Mouse (Mus musculus) liver, embryonic 11.5 days (tissue): ENCODE measurements at regions not wholly inside any gene's neighbourhood (a gene's known extent, or its start where the extent isn't known, plus 50 kb on each side); places are given as distances from the start of the nearest gene placed in this dataset.

Experiments
- ATAC-seq: fragments of 200-750 bp; cut with Nextera tagmentation; replicated peaks from 2 replicates; pipeline ENCODE4 v1.8.0; 2017; ENCODE audit warnings: moderate number of reproducible peaks, mild to moderate bottlenecking, moderate TSS enrichment, moderate library complexity; ENCODE audit not compliant: low FRiP score
- DNase-seq: peaks from one replicate; pipeline ENCODE4 v3.0.0-alpha.2; 2017; ENCODE audit warnings: low spot score
- H3K27ac ChIP-seq: fragments of 300-500 bp; sonication (generic); 2 replicates; pipeline ENCODE4 v1.5.1; 2014; ENCODE audit warnings: mild to moderate bottlenecking, low read depth, low read length, control low read depth
- H3K27me3 ChIP-seq: fragments of 300-500 bp; sonication (generic); replicated peaks from 2 replicates; pipeline ENCODE4 v1.6.1; 2014; ENCODE audit warnings: low read length, mixed read lengths; ENCODE audit not compliant: control insufficient read depth, insufficient read depth
- H3K36me3 ChIP-seq: fragments of 300-500 bp; sonication (generic); 2 replicates; pipeline ENCODE4 v1.6.1; 2014; ENCODE audit warnings: mild to moderate bottlenecking, low read length, moderate library complexity, mixed read lengths; ENCODE audit not compliant: control insufficient read depth, insufficient read depth
- H3K4me1 ChIP-seq: fragments of 300-500 bp; sonication (generic); replicated peaks from 2 replicates; pipeline ENCODE4 v1.6.1; 2014; ENCODE audit warnings: low read length, mixed read lengths; ENCODE audit not compliant: control insufficient read depth, insufficient read depth
- H3K4me2 ChIP-seq: fragments of 300-500 bp; sonication (generic); 2 replicates; pipeline ENCODE4 v1.6.1; 2014; ENCODE audit warnings: mild to moderate bottlenecking, control low read depth, moderate library complexity
- H3K4me3 ChIP-seq: fragments of 300-500 bp; sonication (generic); 2 replicates; pipeline ENCODE4 v1.5.1; 2014; ENCODE audit warnings: low read depth, low read length, control low read depth
- H3K9ac ChIP-seq: fragments of 300-500 bp; sonication (generic); 2 replicates; pipeline ENCODE4 v1.6.1; 2014; ENCODE audit warnings: low read depth, low read length, control low read depth
- H3K9me3 ChIP-seq: fragments of 300-500 bp; sonication (generic); 2 replicates; pipeline ENCODE4 v1.6.1; 2016; ENCODE audit warnings: low read length, inconsistent platforms, mixed read lengths; ENCODE audit not compliant: control insufficient read depth
- WGBS: fragments of 180-500 bp; shearing (Covaris S2); extraction: QIAGEN DNeasy Blood & Tissue Kit; methylation state at CpG from one replicate; pipeline ENCODE4 v1.1.7; 2014; 5-methylcytosine and 5-hydroxymethylcytosine counted together

- Histone ChIP-seq H3K4me2 (no peak overlapping the region), H3K36me3 (no peaks in the 10 kb centered on the region), H3K9me3 (no peaks in the 10 kb centered on the region), H3K4me1 (no peaks in the 10 kb centered on the region), H3K9ac (no peak overlapping the region), H3K27me3 (no peaks in the 10 kb centered on the region), H3K27ac (no peak overlapping the region), H3K4me3 (no peak overlapping the region)
- DNase-seq (no peak), ATAC-seq (no peak)
- WGBS = 65% methylated on average over 4 of the region's 4 CpGs
Measured at GRCm38 (mm10) chr19:26234539-26234938, 370.3 kb upstream of the Smarca2 start.

GRCm38 (mm10) chr19:26244067-26244466 lies 360.8 kb upstream of the Smarca2 start:
- 71% methylated on average over 6 of the region's 6 CpGs for WGBS
- no peak for DNase-seq
- Histone ChIP-seq H3K9ac (no peak overlapping the region), H3K9me3 (no peaks in the 10 kb centered on the region), H3K36me3 (no peaks in the 10 kb centered on the region), H3K27me3 (no peaks in the 10 kb centered on the region), H3K4me1 (no peaks in the 10 kb centered on the region), H3K27ac (no peak overlapping the region), H3K4me2 (no peak overlapping the region), H3K4me3 (no peak overlapping the region)
- no peak for ATAC-seq

- H3K9me3 ChIP-seq = no peaks in the 10 kb centered on the region
- no peaks in the 10 kb centered on the region for H3K36me3 ChIP-seq
- H3K4me2 ChIP-seq = no peak overlapping the region
- no peak for DNase-seq
- 80% methylated on average over 6 of the region's 6 CpGs for WGBS
- H3K9ac ChIP-seq = no peak overlapping the region
- no peaks in the 10 kb centered on the region for H3K27me3 ChIP-seq
- H3K4me1 ChIP-seq = no peaks in the 10 kb centered on the region
- no peak overlapping the region for H3K27ac ChIP-seq
- H3K4me3 ChIP-seq = no peak overlapping the region
- no peak for ATAC-seq
Measured at GRCm38 (mm10) chr19:26249751-26250150, 355.1 kb upstream of the Smarca2 start.

GRCm38 (mm10) chr19:26258677-26259076 lies 346.2 kb upstream of the Smarca2 start:
- H3K9ac ChIP-seq = no peak overlapping the region
- no peaks in the 10 kb centered on the region for H3K27me3 ChIP-seq
- ATAC-seq = no peak
- H3K4me1 ChIP-seq = no peaks in the 10 kb centered on the region
- no peaks in the 10 kb centered on the region for H3K36me3 ChIP-seq
- no peak for DNase-seq
- WGBS = 71% methylated on average over 4 of the region's 4 CpGs
- no peak overlapping the region for H3K27ac ChIP-seq
- H3K9me3 ChIP-seq = no peaks in the 10 kb centered on the region
- no peak overlapping the region for H3K4me2 ChIP-seq
- H3K4me3 ChIP-seq = no peak overlapping the region

- ATAC-seq (no peak), DNase-seq (no peak)
- Histone ChIP-seq H3K4me2 (no peak overlapping the region), H3K27ac (no peak overlapping the region), H3K9me3 (no peaks in the 10 kb centered on the region), H3K27me3 (no peaks in the 10 kb centered on the region), H3K36me3 (no peaks in the 10 kb centered on the region), H3K4me1 (no peaks in the 10 kb centered on the region), H3K9ac (no peak overlapping the region), H3K4me3 (no peak overlapping the region)
- WGBS = 81% methylated on average over 2 of the region's 2 CpGs
Measured at GRCm38 (mm10) chr19:26261530-26261929, 343.3 kb upstream of the Smarca2 start.

GRCm38 (mm10) chr19:26296360-26296759 lies 308.5 kb upstream of the Smarca2 start:
- no peak for DNase-seq
- H3K27me3 ChIP-seq = no peaks in the 10 kb centered on the region
- H3K9me3 ChIP-seq = no peaks in the 10 kb centered on the region
- no peaks in the 10 kb centered on the region for H3K36me3 ChIP-seq
- H3K4me3 ChIP-seq = no peak overlapping the region
- H3K4me2 ChIP-seq = no peak overlapping the region
- 78% methylated on average over 6 of the region's 6 CpGs for WGBS
- H3K4me1 ChIP-seq = no peaks in the 10 kb centered on the region
- H3K27ac ChIP-seq = no peak overlapping the region
- no peak overlapping the region for H3K9ac ChIP-seq
- no peak for ATAC-seq

GRCm38 (mm10) chr19:26308477-26309135 lies 296.2 kb upstream of the Smarca2 start:
- Histone ChIP-seq H3K9ac (no peak overlapping the region), H3K27me3 (no peaks in the 10 kb centered on the region), H3K9me3 (no peaks in the 10 kb centered on the region), H3K36me3 (no peaks in the 10 kb centered on the region), H3K27ac (no peak overlapping the region), H3K4me1 (no peaks in the 10 kb centered on the region), H3K4me3 (no peak overlapping the region), H3K4me2 (no peak overlapping the region)
- DNase-seq = no peak
- 88% methylated on average over 1 of the region's 1 CpGs for WGBS
- ATAC-seq = no peak

- WGBS = 84% methylated on average over 2 of the region's 2 CpGs
Measured at GRCm38 (mm10) chr19:26318977-26319376, 285.9 kb upstream of the Smarca2 start.

GRCm38 (mm10) chr19:26323682-26324081 lies 281.2 kb upstream of the Smarca2 start:
- no peak overlapping the region for H3K4me2 ChIP-seq
- H3K9me3 ChIP-seq = no peaks in the 10 kb centered on the region
- no peak overlapping the region for H3K4me3 ChIP-seq
- H3K27ac ChIP-seq = no peak overlapping the region
- DNase-seq (no peak), ATAC-seq (no peak)
- H3K4me1 ChIP-seq = no peaks in the 10 kb centered on the region
- 74% methylated on average over 5 of the region's 5 CpGs for WGBS
- H3K36me3 ChIP-seq = no peaks in the 10 kb centered on the region
- H3K9ac ChIP-seq = no peak overlapping the region
- no peaks in the 10 kb centered on the region for H3K27me3 ChIP-seq

More at GRCm38 (mm10) chr19:26318977-26319376, 285.9 kb upstream of the Smarca2 start:
- Histone ChIP-seq H3K4me1 (no peaks in the 10 kb centered on the region), H3K4me2 (no peak overlapping the region), H3K27ac (no peak overlapping the region), H3K4me3 (no peak overlapping the region), H3K9me3 (peaks cover 2% of the 10 kb centered on the region; the same call in 1 of the 2 replicates), H3K27me3 (no peaks in the 10 kb centered on the region), H3K9ac (no peak overlapping the region), H3K36me3 (no peaks in the 10 kb centered on the region)
- DNase-seq (no peak), ATAC-seq (no peak)
